Mouse (Mus musculus) heart, postnatal 0 days (tissue): ENCODE data around the gene Pde4dip. TPM values are rescaled to one million over a fixed set of nuclear protein-coding genes. Genes with fewer than 3 reads are reported as not detected.

Source experiments
- ATAC-seq: fragments of 200-750 bp; cut with Nextera tagmentation; 2 replicates; pipeline ENCODE4 v1.8.0; 2017; ENCODE audit warnings: low read depth, moderate number of reproducible peaks, moderate library complexity; ENCODE audit not compliant: insufficient read depth
- DNase-seq: peaks from one replicate; pipeline ENCODE4 v3.0.0-alpha.2; 2016; ENCODE audit warnings: low spot score
- H3K27ac ChIP-seq: fragments of 300-500 bp; sonication (generic); 2 replicates; pipeline ENCODE4 v1.5.1; 2014; ENCODE audit warnings: low read depth, mild to moderate bottlenecking
- H3K27me3 ChIP-seq: fragments of 300-500 bp; sonication (generic); 2 replicates; pipeline ENCODE4 v1.6.1; 2014; ENCODE audit warnings: low read length, mixed read lengths; ENCODE audit not compliant: control insufficient read depth, insufficient read depth
- H3K36me3 ChIP-seq: fragments of 300-500 bp; sonication (generic); replicated peaks from 2 replicates; pipeline ENCODE4 v1.6.1; 2014; ENCODE audit warnings: low read length, mixed read lengths; ENCODE audit not compliant: control insufficient read depth, insufficient read depth
- H3K4me1 ChIP-seq: fragments of 300-500 bp; sonication (generic); 2 replicates; pipeline ENCODE4 v1.6.1; 2014; ENCODE audit warnings: antibody characterized with exemption; ENCODE audit not compliant: control insufficient read depth, insufficient read depth
- H3K4me2 ChIP-seq: fragments of 300-500 bp; sonication (generic); 2 replicates; pipeline ENCODE4 v1.6.1; 2014; ENCODE audit warnings: low read depth, mild to moderate bottlenecking, low read length, moderate library complexity
- H3K4me3 ChIP-seq: fragments of 300-500 bp; sonication (generic); 2 replicates; pipeline ENCODE4 v1.5.1; 2014; ENCODE audit warnings: low read depth, low read length
- H3K9ac ChIP-seq: fragments of 300-500 bp; sonication (generic); replicated peaks from 2 replicates; pipeline ENCODE4 v1.6.1; 2014; ENCODE audit warnings: low read depth, low read length, mixed read lengths
- H3K9me3 ChIP-seq: fragments of 300-500 bp; sonication (generic); replicated peaks from 2 replicates; pipeline ENCODE4 v1.6.1; 2016; ENCODE audit warnings: low read length; ENCODE audit not compliant: control insufficient read depth
- CTCF ChIP-seq: IDR thresholded peaks from 2 replicates; pipeline ENCODE4 v1.5.1; 2016; ENCODE audit warnings: antibody characterized with exemption, control low read depth, low read depth
- EP300 ChIP-seq: IDR thresholded peaks from 2 replicates; pipeline ENCODE4 v1.6.1; 2016; ENCODE audit warnings: antibody characterized with exemption, low read depth
- WGBS: fragments of 180-500 bp; shearing (Covaris S2); extraction: QIAGEN DNeasy Blood & Tissue Kit; methylation state at CpG from one replicate; pipeline ENCODE4 v1.1.7; 2014; 5-methylcytosine and 5-hydroxymethylcytosine counted together
- polyA plus RNA-seq: library from polyadenylated mRNA; unstranded; fragments of >200 nt; fragmentation: Nextera tagmentation; extraction: Ambion mirVana; gene quantifications from 2 replicates; pipeline ENCODE4 v1.2.1, GENCODE M21; 2015
- total RNA-seq: library from RNA; depleted of rRNA; stranded (reverse); fragments of >200 nt; gene quantifications from 2 replicates; pipeline ENCODE4 v1.2.3, GENCODE M21; 2014; ENCODE audit warnings: low replicate concordance

Gene Pde4dip
- total and polyA plus RNA-seq, 2 experiments from 2014 or later = 126 to 498 TPM

- H3K4me3 ChIP-seq = no peak overlapping the region
- WGBS = 52% methylated on average over 12 of the region's 12 CpGs
- H3K9ac ChIP-seq = no peak overlapping the region
- TF ChIP-seq CTCF (no peak), EP300 (no peak)
- DNase-seq (no peak), ATAC-seq (no peak)
- H3K36me3 ChIP-seq = peaks cover 66% of the 10 kb centered on the region
- H3K27ac ChIP-seq = no peak overlapping the region
- H3K4me1 ChIP-seq = no peaks in the 10 kb centered on the region
- no peak overlapping the region for H3K4me2 ChIP-seq
- H3K9me3 ChIP-seq = no peaks in the 10 kb centered on the region
- H3K27me3 ChIP-seq = no peaks in the 10 kb centered on the region
These were observed 197.0 kb downstream of the Pde4dip start for GRCm38 (mm10) chr3:97691443-97692017.

- ATAC-seq = no peak
- Histone ChIP-seq H3K36me3 (peaks cover 59% of the 10 kb centered on the region), H3K4me3 (no peak overlapping the region), H3K9ac (no peak overlapping the region), H3K9me3 (no peaks in the 10 kb centered on the region), H3K27me3 (no peaks in the 10 kb centered on the region), H3K4me2 (no peak overlapping the region), H3K27ac (no peak overlapping the region), H3K4me1 (no peaks in the 10 kb centered on the region)
- no peak for DNase-seq
- 56% methylated on average over 7 of the region's 7 CpGs for WGBS
- TF ChIP-seq CTCF = no peak
- no peak for TF ChIP-seq EP300
These were observed 197.9 kb downstream of the Pde4dip start for GRCm38 (mm10) chr3:97690590-97690989.

DNA sequence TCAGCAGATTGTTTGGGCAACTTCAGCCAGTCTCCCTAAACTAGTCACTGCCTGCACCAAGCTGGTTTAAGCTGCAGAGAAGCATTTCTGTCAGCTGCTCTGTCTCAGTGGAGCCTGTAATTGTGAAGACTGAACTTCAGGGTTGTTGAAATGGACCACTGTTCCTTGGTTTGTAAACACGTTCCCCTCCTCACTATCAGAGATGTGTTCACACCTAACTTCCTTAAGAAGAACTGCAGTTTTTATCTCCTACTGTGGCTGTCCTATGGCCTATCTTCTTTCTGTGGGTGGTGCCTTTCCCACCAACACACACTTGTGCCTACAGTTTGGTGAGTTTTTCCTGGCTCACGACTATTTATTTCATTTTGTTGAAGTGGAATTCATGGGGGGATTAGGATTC lies 199.2 kb downstream of the Pde4dip start:
- WGBS = 52% methylated on average over 2 of the region's 2 CpGs
- no peak for ATAC-seq
- Histone ChIP-seq H3K4me2 (no peak overlapping the region), H3K9me3 (no peaks in the 10 kb centered on the region), H3K4me1 (0 out of 2 replicates have a peak, but pooled peaks cover 4% of the 10 kb centered on the region), H3K27ac (no peak overlapping the region), H3K36me3 (peaks cover 46% of the 10 kb centered on the region), H3K27me3 (no peaks in the 10 kb centered on the region), H3K4me3 (no peak overlapping the region), H3K9ac (no peak overlapping the region)
- DNase-seq = no peak
- TF ChIP-seq CTCF (no peak), EP300 (no peak)

DNA sequence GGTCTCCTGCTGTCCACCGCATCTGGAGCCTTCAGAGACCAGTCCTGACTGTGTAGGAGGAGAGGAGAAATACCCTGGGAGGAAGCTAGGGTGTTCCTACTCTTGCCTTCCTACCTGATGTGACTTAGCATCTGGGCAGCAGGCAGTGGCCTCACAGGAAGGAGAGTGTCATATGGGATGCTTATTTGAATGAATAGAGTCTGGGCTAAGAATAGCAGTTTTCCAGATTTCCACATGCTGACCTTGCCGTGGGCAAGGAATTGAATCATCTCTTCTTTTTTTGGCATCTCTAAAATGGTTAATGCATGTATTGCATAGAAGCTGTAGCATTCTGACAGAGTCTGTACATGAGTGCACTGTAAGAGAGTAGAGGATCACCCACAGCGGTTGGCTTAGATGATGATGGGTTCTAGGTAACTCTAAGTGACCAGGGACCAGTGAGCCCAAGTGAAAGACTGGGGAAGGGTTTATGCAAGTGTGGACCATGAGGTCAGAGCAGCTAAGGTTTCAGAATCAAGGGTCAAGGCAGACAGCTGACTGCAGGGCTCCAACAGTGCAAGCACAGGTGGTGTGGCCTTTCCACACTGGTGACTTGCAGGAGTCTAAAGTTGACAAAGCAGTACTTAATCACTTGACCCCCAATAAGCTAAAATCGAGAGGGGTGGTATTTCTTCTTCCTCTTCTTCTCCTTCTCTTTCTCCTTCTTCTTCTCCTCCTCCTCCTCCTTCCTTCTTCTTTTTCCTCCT lies 202.0 kb downstream of the Pde4dip start:
- peaks cover 11% of the 10 kb centered on the region; the same call in 1 of the 2 replicates for H3K4me1 ChIP-seq
- DNase-seq (no peak), ATAC-seq (no peak)
- no peak overlapping the region for H3K27ac ChIP-seq
- no peaks in the 10 kb centered on the region for H3K27me3 ChIP-seq
- no peak overlapping the region for H3K4me2 ChIP-seq
- H3K36me3 ChIP-seq = peaks cover 18% of the 10 kb centered on the region
- WGBS = 64% methylated on average over 4 of the region's 4 CpGs
- no peak overlapping the region for H3K9ac ChIP-seq
- H3K9me3 ChIP-seq = no peaks in the 10 kb centered on the region
- no peak for TF ChIP-seq CTCF
- TF ChIP-seq EP300 = no peak
- H3K4me3 ChIP-seq = no peak overlapping the region

GRCm38 (mm10) chr3:97683560-97684195 lies 204.8 kb downstream of the Pde4dip start:
- Histone ChIP-seq H3K36me3 (no peaks in the 10 kb centered on the region), H3K4me3 (peak overlapping the region; percentile 22; the same call in 1 of the 2 replicates), H3K9ac (no peak overlapping the region), H3K4me2 (peak overlapping the region; percentile 47), H3K27me3 (no peaks in the 10 kb centered on the region), H3K27ac (no peak overlapping the region), H3K4me1 (peaks cover 15% of the 10 kb centered on the region; the same call in 1 of the 2 replicates), H3K9me3 (no peaks in the 10 kb centered on the region)
- TF ChIP-seq CTCF (no peak), EP300 (no peak)
- peak; percentile 14; the same call in 1 of the 2 replicates for ATAC-seq
- peak; percentile 24 for DNase-seq
- 8% methylated on average over 16 of the region's 16 CpGs for WGBS
